Mouse (Mus musculus): Measurements from ENCODE around the gene Apoa5. TPM values are rescaled to one million over a fixed set of nuclear protein-coding genes. Genes with fewer than 3 reads are reported as not detected.

The Apoa5 gene
- polyA plus RNA-seq, 2 experiments: 0.47 to 1.2 TPM

DNA sequence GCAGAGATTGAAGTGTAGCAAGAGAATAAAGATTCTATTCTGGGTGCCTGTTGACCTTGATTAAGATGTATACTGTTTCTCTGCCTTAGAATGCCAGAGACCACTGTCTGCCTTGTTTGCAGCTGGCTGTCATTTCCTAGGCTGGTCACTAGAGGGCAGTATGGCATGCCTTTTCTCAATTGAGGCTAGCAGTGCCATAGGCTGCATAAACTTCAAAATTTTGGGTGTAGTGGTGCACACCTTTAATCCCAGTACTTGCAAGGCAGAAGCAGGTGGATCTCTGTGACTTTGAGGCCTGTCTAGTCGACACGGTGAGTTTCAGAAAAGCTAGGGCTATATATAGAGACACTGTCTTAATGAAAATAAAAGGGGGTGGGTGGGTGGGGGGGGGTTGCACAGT lies 33.7 kb downstream of the Apoa5 start:
- TF ChIP-seq CTCF (IDR thresholded peaks at IDR 0.05; ENCODE audit: low read depth) (peak; percentile 91), EP300 (IDR thresholded peaks at IDR 0.05; ENCODE audit: low read depth) (no peak)
- ATAC-seq (ENCODE audit: insufficient read depth) (no peak), DNase-seq (ENCODE audit: low read depth in 3 of 3, low spot score in 3 of 3) (peak; percentile 15 to 24 (median 17))
- no peaks in the 10 kb centered on the region; the same call in 1 of the 2 replicates for H3K36me3 ChIP-seq (replicated peaks; ENCODE audit: control insufficient read depth, insufficient read depth, low read depth)
- H3K4me1 ChIP-seq (replicated peaks; ENCODE audit: control insufficient read depth in 2 of 2, insufficient read depth in 2 of 2, low read length in 1 of 2): no peaks in the 10 kb centered on the region
- H3K27ac ChIP-seq: no peak overlapping the region
- H3K9ac ChIP-seq (replicated peaks): no peak overlapping the region
- no peaks in the 10 kb centered on the region for H3K27me3 ChIP-seq (ENCODE audit: control insufficient read depth, insufficient read depth, low read length)
- no peak overlapping the region for H3K4me3 ChIP-seq (ENCODE audit: insufficient read depth in 1 of 2, low read depth in 2 of 2, low read length in 2 of 2)
- no peaks in the 10 kb centered on the region for H3K9me3 ChIP-seq (ENCODE audit: control insufficient read depth, low read length)
- WGBS (ENCODE audit: insufficient replicate concordance): 3% methylated on average over 2 of the region's 2 CpGs
- no peak overlapping the region for H3K4me2 ChIP-seq (ENCODE audit: low read depth)

DNA sequence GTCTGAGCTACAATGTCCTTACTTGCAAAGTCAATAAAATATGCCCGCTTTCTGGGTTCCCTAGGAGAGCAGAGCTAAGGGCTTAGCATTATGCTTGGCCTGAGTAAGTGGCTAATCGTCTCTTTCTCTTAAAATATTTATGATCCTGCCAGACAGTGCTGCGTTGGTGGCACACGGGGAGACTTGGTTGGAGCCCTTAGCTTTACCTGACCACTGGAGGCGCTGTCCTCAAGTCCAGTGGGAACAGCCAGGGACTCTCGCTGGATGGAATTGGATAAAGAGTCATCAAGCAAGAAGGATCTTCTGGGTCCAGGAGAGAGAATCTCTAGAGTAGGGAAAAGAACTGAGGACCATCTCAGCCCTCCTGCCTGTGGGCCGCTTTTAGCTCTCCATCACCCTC lies 40.7 kb downstream of the Apoa5 start:
- no peaks in the 10 kb centered on the region for H3K9me3 ChIP-seq (ENCODE audit: control insufficient read depth, low read length)
- ATAC-seq (ENCODE audit: insufficient read depth) (no peak), DNase-seq (ENCODE audit: low read depth in 3 of 3, low spot score in 3 of 3) (no peak)
- H3K27ac ChIP-seq: no peak overlapping the region
- 12% methylated on average over 7 of the region's 7 CpGs for WGBS (ENCODE audit: insufficient replicate concordance)
- H3K4me2 ChIP-seq (ENCODE audit: low read depth): no peak overlapping the region
- TF ChIP-seq EP300 (IDR thresholded peaks at IDR 0.05; ENCODE audit: low read depth) (no peak), CTCF (IDR thresholded peaks at IDR 0.05; ENCODE audit: low read depth) (peak; percentile 58)
- H3K36me3 ChIP-seq (replicated peaks; ENCODE audit: control insufficient read depth, insufficient read depth, low read depth): no peaks in the 10 kb centered on the region
- H3K4me3 ChIP-seq (ENCODE audit: insufficient read depth in 1 of 2, low read depth in 2 of 2, low read length in 2 of 2): no peak overlapping the region
- H3K27me3 ChIP-seq (ENCODE audit: control insufficient read depth, insufficient read depth, low read length): no peaks in the 10 kb centered on the region
- H3K4me1 ChIP-seq (replicated peaks; ENCODE audit: control insufficient read depth in 2 of 2, insufficient read depth in 2 of 2, low read length in 1 of 2): no peaks in the 10 kb centered on the region
- H3K9ac ChIP-seq (replicated peaks): no peak overlapping the region

DNA sequence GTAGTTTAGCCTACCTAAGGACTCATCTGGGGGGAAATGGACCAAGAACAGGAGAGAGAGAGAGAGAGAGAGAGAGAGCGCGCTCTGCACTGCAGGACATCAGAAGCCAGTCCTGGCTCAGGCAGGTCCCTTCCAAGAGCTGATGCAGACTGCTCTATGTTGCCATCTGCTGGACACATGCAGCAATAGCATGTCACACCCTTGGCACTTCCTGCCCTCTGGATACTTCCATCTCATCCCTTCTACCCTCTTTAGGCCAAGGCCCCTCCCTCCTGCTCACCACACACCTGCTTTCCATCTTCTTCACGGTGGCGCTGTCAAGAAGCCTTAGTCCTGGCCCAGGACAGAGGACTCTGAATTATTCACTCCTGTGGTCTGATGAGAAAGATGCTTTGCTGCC lies 46.1 kb downstream of the Apoa5 start:
- ATAC-seq (ENCODE audit: insufficient read depth) (no peak), DNase-seq (ENCODE audit: low read depth in 3 of 3, low spot score in 3 of 3) (peak; percentile 22 to 40 (median 24))
- no peak overlapping the region for H3K4me3 ChIP-seq (ENCODE audit: insufficient read depth in 1 of 2, low read depth in 2 of 2, low read length in 2 of 2)

DNA sequence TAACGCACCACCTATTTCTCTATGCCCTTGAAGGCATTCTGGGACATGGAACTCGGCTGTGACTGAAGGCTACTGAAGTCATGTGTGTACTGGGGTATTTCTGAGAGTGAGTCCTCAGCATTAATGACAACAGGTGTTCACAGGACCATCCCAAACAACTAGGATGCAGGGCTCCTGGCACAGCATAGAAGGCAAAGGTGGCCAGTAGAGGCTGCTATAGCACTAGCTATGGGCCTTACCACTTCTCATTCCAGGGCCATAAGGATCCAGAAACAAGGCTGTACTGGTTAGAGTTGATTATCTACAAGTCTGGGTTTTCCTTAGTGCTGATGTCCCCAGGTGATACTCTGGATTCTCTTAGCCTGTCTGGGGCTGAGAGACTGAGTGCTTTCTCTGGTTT lies 46.5 kb downstream of the Apoa5 start:
- no peak for TF ChIP-seq EP300 (IDR thresholded peaks at IDR 0.05; ENCODE audit: low read depth)
- TF ChIP-seq CTCF (IDR thresholded peaks at IDR 0.05; ENCODE audit: low read depth): no peak
- no peaks in the 10 kb centered on the region for H3K36me3 ChIP-seq (replicated peaks; ENCODE audit: control insufficient read depth, insufficient read depth, low read depth)
- H3K4me2 ChIP-seq (ENCODE audit: low read depth): no peak overlapping the region
- H3K4me1 ChIP-seq (replicated peaks; ENCODE audit: control insufficient read depth in 2 of 2, insufficient read depth in 2 of 2, low read length in 1 of 2): no peaks in the 10 kb centered on the region
- ATAC-seq (ENCODE audit: insufficient read depth) (no peak), DNase-seq (ENCODE audit: low read depth in 3 of 3, low spot score in 3 of 3) (no peak)
- 35% methylated on average over 2 of the region's 2 CpGs for WGBS (ENCODE audit: insufficient replicate concordance)
- no peaks in the 10 kb centered on the region for H3K27me3 ChIP-seq (ENCODE audit: control insufficient read depth, insufficient read depth, low read length)
- no peak overlapping the region for H3K27ac ChIP-seq
- no peak overlapping the region for H3K4me3 ChIP-seq (ENCODE audit: insufficient read depth in 1 of 2, low read depth in 2 of 2, low read length in 2 of 2)
- H3K9ac ChIP-seq (replicated peaks): no peak overlapping the region
- no peaks in the 10 kb centered on the region for H3K9me3 ChIP-seq (ENCODE audit: control insufficient read depth, low read length)

More for the DNA sequence above, 46.1 kb downstream of the Apoa5 start:
- Histone ChIP-seq H3K4me1 (replicated peaks; ENCODE audit: control insufficient read depth in 2 of 2, insufficient read depth in 2 of 2, low read length in 1 of 2) (no peaks in the 10 kb centered on the region), H3K9ac (replicated peaks) (no peak overlapping the region), H3K27ac (no peak overlapping the region), H3K27me3 (ENCODE audit: control insufficient read depth, insufficient read depth, low read length) (no peaks in the 10 kb centered on the region), H3K4me2 (ENCODE audit: low read depth) (no peak overlapping the region), H3K36me3 (replicated peaks; ENCODE audit: control insufficient read depth, insufficient read depth, low read depth) (no peaks in the 10 kb centered on the region), H3K9me3 (ENCODE audit: control insufficient read depth, low read length) (no peaks in the 10 kb centered on the region)
- 3% methylated on average over 4 of the region's 4 CpGs for WGBS (ENCODE audit: insufficient replicate concordance)
- TF ChIP-seq EP300 (IDR thresholded peaks at IDR 0.05; ENCODE audit: low read depth) (no peak), CTCF (IDR thresholded peaks at IDR 0.05; ENCODE audit: low read depth) (peak; percentile 98)

DNA sequence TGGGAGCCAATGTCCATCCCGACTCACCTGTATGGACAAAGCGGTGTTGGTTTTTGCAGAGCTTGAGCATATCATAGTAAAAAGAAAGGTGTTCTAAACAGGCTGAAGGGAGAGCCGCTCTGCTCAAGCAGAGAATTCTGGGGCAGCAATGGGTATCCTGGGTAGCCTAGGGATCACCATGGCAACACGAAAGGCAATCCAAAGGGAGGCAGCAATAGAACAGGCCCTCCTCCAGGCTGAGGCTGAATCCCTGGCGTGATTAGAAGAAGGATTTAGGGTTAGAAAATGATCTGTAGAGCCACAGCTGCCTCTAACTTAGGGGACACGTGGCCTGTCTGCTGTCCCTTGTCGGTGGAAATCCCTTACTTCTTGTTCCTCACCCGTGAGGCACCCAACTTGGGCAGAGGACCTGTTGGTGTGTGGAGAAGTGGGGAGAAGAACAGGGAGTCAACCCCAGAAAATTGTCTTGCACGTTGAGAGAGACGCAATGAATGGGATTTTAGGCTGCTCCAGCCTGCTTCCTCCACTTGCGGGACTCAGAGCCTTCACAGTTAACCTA lies 47.5 kb downstream of the Apoa5 start:
- 61% methylated on average over 11 of the region's 11 CpGs for WGBS (ENCODE audit: insufficient replicate concordance)

More for the DNA sequence above, 47.5 kb downstream of the Apoa5 start:
- Histone ChIP-seq H3K36me3 (replicated peaks; ENCODE audit: control insufficient read depth, insufficient read depth, low read depth) (no peaks in the 10 kb centered on the region), H3K27me3 (ENCODE audit: control insufficient read depth, insufficient read depth, low read length) (no peaks in the 10 kb centered on the region), H3K9ac (replicated peaks) (no peak overlapping the region), H3K27ac (no peak overlapping the region), H3K4me2 (ENCODE audit: low read depth) (no peak overlapping the region), H3K9me3 (ENCODE audit: control insufficient read depth, low read length) (no peaks in the 10 kb centered on the region), H3K4me3 (ENCODE audit: insufficient read depth in 1 of 2, low read depth in 2 of 2, low read length in 2 of 2) (no peak overlapping the region), H3K4me1 (replicated peaks; ENCODE audit: control insufficient read depth in 2 of 2, insufficient read depth in 2 of 2, low read length in 1 of 2) (no peaks in the 10 kb centered on the region)
- no peak for TF ChIP-seq EP300 (IDR thresholded peaks at IDR 0.05; ENCODE audit: low read depth)
- no peak for TF ChIP-seq CTCF (IDR thresholded peaks at IDR 0.05; ENCODE audit: low read depth)
- ATAC-seq (ENCODE audit: insufficient read depth): no peak
- DNase-seq (ENCODE audit: low read depth in 3 of 3, low spot score in 3 of 3): no peak

Data from liver, embryonic 14.5 days (tissue).